8 mouse cellular contexts compared by ENCODE assay signal in genomic region chr15:102025136-102025872, GRCm38 (mm10). TPM values are rescaled to one million over a fixed set of nuclear protein-coding genes. Genes with fewer than 3 reads are reported as not detected.
DNase-seq lines count a peak whose midpoint lies in the region; ATAC-seq and TF ChIP-seq lines count a peak whose summit lies in the region.

No protein-coding gene starts in this region.

- H3K4me2 ChIP-seq in lung, embryonic 14.5 days = peak overlapping the region; percentile 54
- H3K4me2 ChIP-seq in forebrain, postnatal 0 days (ENCODE audit: low read depth) = peak overlapping the region; percentile 8; the same call in 1 of the 2 replicates
- peak overlapping the region; percentile 36; the same call in 1 of the 2 replicates for H3K4me2 ChIP-seq in limb, embryonic 14.5 days (replicated peaks; ENCODE audit: low read depth, low read length, severe bottlenecking)

- peaks cover 19% of the 10 kb centered on the region for H3K27me3 ChIP-seq in lung, embryonic 14.5 days (ENCODE audit: insufficient read depth, low read length)
- H3K27me3 ChIP-seq in forebrain, postnatal 0 days (ENCODE audit: insufficient read depth, low read length) = peaks cover 21% of the 10 kb centered on the region
- peaks cover 26% of the 10 kb centered on the region for H3K27me3 ChIP-seq in limb, embryonic 14.5 days (ENCODE audit: control insufficient read depth, insufficient read depth, low read length)
- no peaks in the 10 kb centered on the region for H3K27me3 ChIP-seq in small intestine, adult 2 months (ENCODE audit: control insufficient read depth, insufficient read depth, low read length)

- peak; percentile 47 for DNase-seq in lung, embryonic 14.5 days
- no peak for DNase-seq in lung, postnatal 10 days
- DNase-seq in forebrain, postnatal 0 days = no peak
- DNase-seq in limb, embryonic 14.5 days (ENCODE audit: low spot score) = no peak
- DNase-seq in adrenal gland, adult 18-20 months (ENCODE audit: low spot score in 2 of 2) = no peak
- DNase-seq in thymus, postnatal 36 days = no peak
- DNase-seq in MN1 (ENCODE audit: low spot score) = no peak

- H3K27ac ChIP-seq in lung, embryonic 14.5 days (ENCODE audit: low read depth) = peak overlapping the region; percentile 95
- no peak overlapping the region for H3K27ac ChIP-seq in forebrain, postnatal 0 days (ENCODE audit: low read depth, low read length)
- H3K27ac ChIP-seq in limb, embryonic 14.5 days (replicated peaks; ENCODE audit: low read depth, low read length) = 0 out of 2 replicates have a peak overlapping the region, but pooled peaks have one; percentile 1
- no peak overlapping the region for H3K27ac ChIP-seq in small intestine, adult 2 months (ENCODE audit: insufficient read depth, low read depth, low read length)

- WGBS in lung, embryonic 14.5 days = 4% methylated on average over 22 of the region's 22 CpGs
- 10% methylated on average over 22 of the region's 22 CpGs for WGBS in forebrain, postnatal 0 days
- 6% methylated on average over 22 of the region's 22 CpGs for WGBS in limb, embryonic 14.5 days
- 55% methylated on average over 22 of the region's 22 CpGs for WGBS in small intestine, adult 2 months

- H3K4me1 ChIP-seq in lung, embryonic 14.5 days (ENCODE audit: insufficient read depth) = peaks cover 14% of the 10 kb centered on the region
- no peaks in the 10 kb centered on the region for H3K4me1 ChIP-seq in forebrain, postnatal 0 days (ENCODE audit: insufficient read depth)
- peaks cover 22% of the 10 kb centered on the region for H3K4me1 ChIP-seq in limb, embryonic 14.5 days (ENCODE audit: control insufficient read depth, insufficient read depth, low read length)
- H3K4me1 ChIP-seq in small intestine, adult 2 months (ENCODE audit: control insufficient read depth, insufficient read depth, insufficient read length, low read length) = peaks cover 14% of the 10 kb centered on the region; the same call in 1 of the 2 replicates

- peak; percentile 64 for ATAC-seq in lung, embryonic 14.5 days (ENCODE audit: insufficient read depth)
- ATAC-seq in forebrain, postnatal 0 days = no peak
- peak; percentile 28; the same call in 1 of the 2 replicates for ATAC-seq in limb, embryonic 14.5 days (ENCODE audit: low FRiP score, low read depth)

- TF ChIP-seq POLR2A in limb, embryonic 14.5 days (IDR thresholded peaks at IDR 0.05; ENCODE audit: borderline replicate concordance, extremely low read depth, insufficient read depth, insufficient read length) = no peak
- TF ChIP-seq POLR2A in small intestine, adult 2 months (IDR thresholded peaks at IDR 0.05; ENCODE audit: low read depth, low read length) = no peak

- no peak for TF ChIP-seq CTCF in lung, embryonic 14.5 days (IDR thresholded peaks at IDR 0.05; ENCODE audit: low read depth)
- no peak for TF ChIP-seq CTCF in forebrain, postnatal 0 days (IDR thresholded peaks at IDR 0.05; ENCODE audit: low read depth)
- TF ChIP-seq CTCF in small intestine, adult 2 months (IDR thresholded peaks at IDR 0.05; ENCODE audit: extremely low read depth, insufficient read length, insufficient replicate concordance, low read depth, low read length) = no peak

- H3K9ac ChIP-seq in lung, embryonic 14.5 days = peak overlapping the region; percentile 50
- no peak overlapping the region for H3K9ac ChIP-seq in forebrain, postnatal 0 days
- H3K9ac ChIP-seq in limb, embryonic 14.5 days (ENCODE audit: low read depth, low read length, severe bottlenecking) = peak overlapping the region; percentile 18

- H3K4me3 ChIP-seq in lung, embryonic 14.5 days (ENCODE audit: low read depth, low read length) = peak overlapping the region; percentile 20
- no peak overlapping the region for H3K4me3 ChIP-seq in forebrain, postnatal 0 days (ENCODE audit: low read depth, low read length)
- H3K4me3 ChIP-seq in limb, embryonic 14.5 days (replicated peaks; ENCODE audit: low read length) = no peak overlapping the region
- peak overlapping the region; percentile 24 for H3K4me3 ChIP-seq in small intestine, adult 2 months (ENCODE audit: low read depth, low read length)

- no peaks in the 10 kb centered on the region for H3K9me3 ChIP-seq in lung, embryonic 14.5 days (ENCODE audit: low read depth, low read length)
- no peaks in the 10 kb centered on the region for H3K9me3 ChIP-seq in forebrain, postnatal 0 days (ENCODE audit: low read length)
- no peaks in the 10 kb centered on the region for H3K9me3 ChIP-seq in limb, embryonic 14.5 days (ENCODE audit: control insufficient read depth, low read length)

- H3K36me3 ChIP-seq in lung, embryonic 14.5 days (ENCODE audit: insufficient read depth) = peaks cover 8% of the 10 kb centered on the region
- H3K36me3 ChIP-seq in forebrain, postnatal 0 days (ENCODE audit: insufficient read depth) = no peaks in the 10 kb centered on the region
- no peaks in the 10 kb centered on the region for H3K36me3 ChIP-seq in limb, embryonic 14.5 days (ENCODE audit: control insufficient read depth, insufficient read depth, low read length)
- H3K36me3 ChIP-seq in small intestine, adult 2 months (ENCODE audit: control insufficient read depth, insufficient read depth, low read length) = peaks cover 3% of the 10 kb centered on the region

RNA-seq across cellular contexts. Expression of gene Krt18, which starts 2.7 kb away (rescaled TPM):
- polyA plus RNA-seq in lung, embryonic 14.5 days (2014; fragmentation: Nextera tagmentation; extraction: Ambion mirVana) = 148 TPM in 2 replicates
- 3.4 and 4.3 TPM in 2 replicates for total RNA-seq in forebrain, postnatal 0 days (2014; rRNA removed)
- 7.0 and 9.5 TPM in 2 replicates for polyA plus RNA-seq in forebrain, postnatal 0 days (2015; fragmentation: Nextera tagmentation; extraction: Ambion mirVana)
- polyA plus RNA-seq in limb, embryonic 14.5 days (2012; rRNA removed) = 5.9 and 7.6 TPM in 2 replicates
- 16.4 and 22.3 TPM in 2 replicates for polyA plus RNA-seq in limb, embryonic 14.5 days (2014; fragmentation: Nextera tagmentation; extraction: Ambion mirVana)
- 141 and 200 TPM in 2 replicates for polyA plus RNA-seq in small intestine, adult 2 months (2012; rRNA removed)
- 1 to 10 TPM; 1.0 to 1.3 TPM for total RNA-seq in adrenal gland, adult 18-20 months (2021)

RNA-seq across cellular contexts. Expression of gene Krt8, which starts 21.0 kb away (rescaled TPM):
- polyA plus RNA-seq in lung, embryonic 14.5 days (2014; fragmentation: Nextera tagmentation; extraction: Ambion mirVana) = 183 and 192 TPM in 2 replicates
- total RNA-seq in forebrain, postnatal 0 days (2014; rRNA removed) = 1.5 and 2.2 TPM in 2 replicates
- 3.1 and 3.9 TPM in 2 replicates for polyA plus RNA-seq in forebrain, postnatal 0 days (2015; fragmentation: Nextera tagmentation; extraction: Ambion mirVana)
- polyA plus RNA-seq in limb, embryonic 14.5 days (2012; rRNA removed) = 3.7 and 7.9 TPM in 2 replicates
- polyA plus RNA-seq in limb, embryonic 14.5 days (2014; fragmentation: Nextera tagmentation; extraction: Ambion mirVana) = 13.2 and 19.8 TPM in 2 replicates
- 1,332 and 3,924 TPM in 2 replicates for polyA plus RNA-seq in small intestine, adult 2 months (2012; rRNA removed)
- 1 to 10 TPM in 1 of 2 experiments, under 1 TPM in 1; 0.70 to 1.1 TPM for total RNA-seq in adrenal gland, adult 18-20 months (2021)

RNA-seq across cellular contexts. Expression of gene Eif4b, which starts 48.3 kb away (rescaled TPM):
- polyA plus RNA-seq in lung, embryonic 14.5 days (2014; fragmentation: Nextera tagmentation; extraction: Ambion mirVana) = 134 and 137 TPM in 2 replicates
- total RNA-seq in forebrain, postnatal 0 days (2014; rRNA removed) = 187 and 194 TPM in 2 replicates
- polyA plus RNA-seq in forebrain, postnatal 0 days (2015; fragmentation: Nextera tagmentation; extraction: Ambion mirVana) = 69.7 and 72.8 TPM in 2 replicates
- polyA plus RNA-seq in limb, embryonic 14.5 days (2012; rRNA removed) = 165 and 199 TPM in 2 replicates
- polyA plus RNA-seq in limb, embryonic 14.5 days (2014; fragmentation: Nextera tagmentation; extraction: Ambion mirVana) = 133 and 134 TPM in 2 replicates
- polyA plus RNA-seq in small intestine, adult 2 months (2012; rRNA removed) = 22.7 and 54.7 TPM in 2 replicates
- 100 to 1,000 TPM; 197 to 252 TPM for total RNA-seq in adrenal gland, adult 18-20 months (2021)

Comparison
In these comparisons a context has a peak if more than half of its experiments do, and no peak if none do; other contexts are left out.
1. H3K27ac ChIP-seq: peak in lung, embryonic 14.5 days (single experiment) and limb, embryonic 14.5 days (single experiment); none in forebrain, postnatal 0 days (single experiment) and small intestine, adult 2 months (single experiment).
2. H3K4me3 ChIP-seq: peak in lung, embryonic 14.5 days (single experiment) and small intestine, adult 2 months (single experiment); none in forebrain, postnatal 0 days (single experiment) and limb, embryonic 14.5 days (single experiment).
3. Peak in every context shown above with its lines, with median percentiles within 50 percentile points of each other: H3K4me2 ChIP-seq.